In the genomic region with DNA sequence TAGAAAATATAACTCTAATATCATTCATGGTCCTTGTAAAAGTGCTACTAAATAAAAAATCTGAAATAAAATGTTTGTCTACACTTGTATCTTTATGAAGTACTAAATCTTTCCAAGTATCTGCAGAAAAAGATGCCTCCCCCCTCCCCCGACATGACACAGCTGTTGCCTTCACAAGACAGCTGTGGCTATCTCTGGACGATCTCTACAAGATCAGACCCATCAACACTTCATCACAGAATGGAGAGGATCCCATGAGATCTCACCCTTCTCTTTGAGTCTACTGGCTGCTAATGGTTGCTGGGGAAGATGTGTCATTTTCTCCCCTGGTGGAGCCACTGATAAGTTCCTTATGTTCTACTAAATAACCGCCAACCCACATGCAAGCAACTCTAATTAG, we compare ENCODE assay signal across 25 mouse cellular contexts.
A peak's percentile ranks its signal among the peaks of the same experiment; 100 is the strongest.
DNase-seq lines count a peak whose midpoint lies in the region; ATAC-seq and TF ChIP-seq lines count a peak whose summit lies in the region.
"Had no signal": no experiment of that assay in that cellular context is flagged by ENCODE, and none has a peak within 500 bp of the region (broad histone marks: within the 10 kb centered on the region; RNA-seq: fewer than 3 reads in every experiment).

No protein-coding gene starts in this region.

- no peak for TF ChIP-seq POLR2A in myocyte (IDR thresholded peaks at IDR 0.05; ENCODE audit: insufficient read length, low read depth)

- H3K27ac ChIP-seq in lung, embryonic 14.5 days (ENCODE audit: low read depth): no peak overlapping the region
- H3K27ac ChIP-seq in kidney, postnatal 0 days: no peak overlapping the region
- no peak overlapping the region for H3K27ac ChIP-seq in lung, embryonic 16.5 days (ENCODE audit: low read length)
- H3K27ac ChIP-seq in forebrain, embryonic 15.5 days (replicated peaks): no peak overlapping the region
- H3K27ac ChIP-seq: embryonic facial prominence, embryonic 10.5 days; heart, embryonic 10.5 days; intestine, embryonic 15.5 days; layer of hippocampus, adult 2 months; limb, embryonic 10.5 days; midbrain, embryonic 13.5 days; neural tube, embryonic 12.5 days; stomach, postnatal 0 days had no signal

- no peaks in the 10 kb centered on the region for H3K79me2 ChIP-seq in myocyte (ENCODE audit: control insufficient read depth, insufficient read depth)

- no peaks in the 10 kb centered on the region; the same call in 1 of the 2 replicates for H3K9me3 ChIP-seq in lung, embryonic 14.5 days (ENCODE audit: low read depth, low read length)
- no peaks in the 10 kb centered on the region for H3K9me3 ChIP-seq in kidney, postnatal 0 days (replicated peaks; ENCODE audit: low read length)
- no peaks in the 10 kb centered on the region for H3K9me3 ChIP-seq in lung, embryonic 16.5 days (ENCODE audit: control insufficient read depth, low read length)
- no peaks in the 10 kb centered on the region for H3K9me3 ChIP-seq in forebrain, embryonic 15.5 days
- H3K9me3 ChIP-seq: embryonic facial prominence, embryonic 10.5 days; heart, embryonic 10.5 days; intestine, embryonic 15.5 days; limb, embryonic 10.5 days had no signal

- ATAC-seq in lung, embryonic 14.5 days (ENCODE audit: insufficient read depth): peak; percentile 89
- no peak; the same call in 1 of the 2 replicates for ATAC-seq in kidney, postnatal 0 days (replicated peaks; ENCODE audit: low FRiP score, low read depth)
- ATAC-seq in lung, embryonic 16.5 days (ENCODE audit: low read depth): peak; percentile 89
- ATAC-seq in forebrain, embryonic 15.5 days (replicated peaks): no peak
- ATAC-seq: forebrain, embryonic 16.5 days; hindbrain, embryonic 16.5 days; intestine, embryonic 15.5 days; midbrain, embryonic 13.5 days had no signal

- H3K4me1 ChIP-seq in lung, embryonic 14.5 days (ENCODE audit: insufficient read depth): no peaks in the 10 kb centered on the region
- H3K4me1 ChIP-seq in kidney, postnatal 0 days (replicated peaks; ENCODE audit: insufficient read depth, low read length): no peaks in the 10 kb centered on the region
- H3K4me1 ChIP-seq in lung, embryonic 16.5 days (replicated peaks; ENCODE audit: control insufficient read depth, insufficient read depth, low read length): no peaks in the 10 kb centered on the region
- no peaks in the 10 kb centered on the region for H3K4me1 ChIP-seq in forebrain, embryonic 15.5 days
- H3K4me1 ChIP-seq: embryonic facial prominence, embryonic 10.5 days; heart, embryonic 10.5 days; intestine, embryonic 15.5 days; limb, embryonic 10.5 days; megakaryocyte, embryonic 14.5 days; midbrain, embryonic 13.5 days; neural tube, embryonic 12.5 days had no signal

- H3K4me3 ChIP-seq in lung, embryonic 14.5 days (ENCODE audit: low read depth, low read length): no peak overlapping the region
- H3K4me3 ChIP-seq in kidney, postnatal 0 days (replicated peaks; ENCODE audit: low read depth, low read length): no peak overlapping the region
- H3K4me3 ChIP-seq in lung, embryonic 16.5 days (ENCODE audit: low read length): no peak overlapping the region
- H3K4me3 ChIP-seq in myocyte: no peak overlapping the region
- no peak overlapping the region for H3K4me3 ChIP-seq in forebrain, embryonic 15.5 days
- H3K4me3 ChIP-seq: embryonic facial prominence, embryonic 10.5 days; heart, embryonic 10.5 days; intestine, embryonic 15.5 days; layer of hippocampus, adult 2 months; limb, embryonic 10.5 days; megakaryocyte, embryonic 14.5 days; midbrain, embryonic 13.5 days; neural tube, embryonic 12.5 days had no signal

- intact Hi-C loops in gastrocnemius, postnatal 36 days (cut with DNase I): no loop called here

- no peaks in the 10 kb centered on the region for H3K27me3 ChIP-seq in lung, embryonic 14.5 days (ENCODE audit: insufficient read depth, low read length)
- H3K27me3 ChIP-seq in kidney, postnatal 0 days (ENCODE audit: insufficient read depth, low read length): no peaks in the 10 kb centered on the region
- H3K27me3 ChIP-seq in lung, embryonic 16.5 days (ENCODE audit: control insufficient read depth, insufficient read depth, low read depth, low read length): no peaks in the 10 kb centered on the region
- no peaks in the 10 kb centered on the region for H3K27me3 ChIP-seq in myocyte (ENCODE audit: control insufficient read depth, insufficient read depth, insufficient read length)
- no peaks in the 10 kb centered on the region for H3K27me3 ChIP-seq in forebrain, embryonic 15.5 days
- H3K27me3 ChIP-seq: intestine, embryonic 15.5 days; megakaryocyte, embryonic 14.5 days; midbrain, embryonic 13.5 days; neural tube, embryonic 12.5 days had no signal

- peak; percentile 73 for DNase-seq in lung, embryonic 14.5 days
- DNase-seq in lung, adult 18-20 months: no peak
- DNase-seq in kidney, postnatal 0 days (ENCODE audit: low spot score): peak; percentile 63
- no peak for DNase-seq in cerebellum, adult 9-11 months
- no peak for DNase-seq in gastrocnemius, postnatal 36 days
- DNase-seq: adrenal gland, postnatal 25 days; cerebellum, adult 8-10 months; liver; right cerebral cortex, postnatal 14 days; thymus, adult 2 months; thymus, postnatal 4 days had no signal

- 52% methylated on average over 3 of the region's 3 CpGs for WGBS in lung, embryonic 14.5 days
- 65% methylated on average over 3 of the region's 3 CpGs for WGBS in kidney, postnatal 0 days
- WGBS in lung, embryonic 16.5 days: 53% methylated on average over 3 of the region's 3 CpGs
- 91% methylated on average over 3 of the region's 3 CpGs for WGBS in forebrain, embryonic 15.5 days

- H3K9ac ChIP-seq in lung, embryonic 14.5 days: no peak overlapping the region
- no peak overlapping the region for H3K9ac ChIP-seq in kidney, postnatal 0 days (ENCODE audit: low read depth, low read length)
- H3K9ac ChIP-seq in lung, embryonic 16.5 days (ENCODE audit: low read length): no peak overlapping the region
- no peak overlapping the region for H3K9ac ChIP-seq in forebrain, embryonic 15.5 days (replicated peaks)
- H3K9ac ChIP-seq: intestine, embryonic 15.5 days; midbrain, embryonic 13.5 days; neural tube, embryonic 12.5 days had no signal

- H3K36me3 ChIP-seq in lung, embryonic 14.5 days (ENCODE audit: insufficient read depth): no peaks in the 10 kb centered on the region
- H3K36me3 ChIP-seq in kidney, postnatal 0 days (ENCODE audit: insufficient read depth, low read length): no peaks in the 10 kb centered on the region
- no peaks in the 10 kb centered on the region for H3K36me3 ChIP-seq in lung, embryonic 16.5 days (ENCODE audit: control insufficient read depth, insufficient read depth, low read length)
- H3K36me3 ChIP-seq in myocyte (ENCODE audit: control insufficient read depth, insufficient read depth): no peaks in the 10 kb centered on the region
- H3K36me3 ChIP-seq in forebrain, embryonic 15.5 days: no peaks in the 10 kb centered on the region
- H3K36me3 ChIP-seq: embryonic facial prominence, embryonic 10.5 days; heart, embryonic 10.5 days; intestine, embryonic 15.5 days; limb, embryonic 10.5 days; midbrain, embryonic 13.5 days; neural tube, embryonic 12.5 days had no signal

- H3K4me2 ChIP-seq in lung, embryonic 14.5 days: no peak overlapping the region
- H3K4me2 ChIP-seq in kidney, postnatal 0 days (ENCODE audit: low read length): no peak overlapping the region
- no peak overlapping the region for H3K4me2 ChIP-seq in lung, embryonic 16.5 days (ENCODE audit: low read depth, low read length)
- no peak overlapping the region for H3K4me2 ChIP-seq in myocyte (ENCODE audit: low read depth)
- no peak overlapping the region for H3K4me2 ChIP-seq in forebrain, embryonic 15.5 days (replicated peaks)
- H3K4me2 ChIP-seq: intestine, embryonic 15.5 days; midbrain, embryonic 13.5 days; neural tube, embryonic 12.5 days had no signal

- no peak overlapping the region for H3ac ChIP-seq in myocyte (ENCODE audit: control insufficient read depth, insufficient read length)

- no peak for TF ChIP-seq CTCF in lung, embryonic 14.5 days (IDR thresholded peaks at IDR 0.05; ENCODE audit: low read depth)
- no peak for TF ChIP-seq CTCF in kidney, postnatal 0 days (IDR thresholded peaks at IDR 0.05; ENCODE audit: low read depth)

TF ChIP-seq in myocyte, 11 proteins besides CTCF, POLR2A, EP300 and RAD21:
- no peak for TF ChIP-seq REST (IDR thresholded peaks at IDR 0.05; ENCODE audit: insufficient read depth, insufficient read length)
- peak in 2 of 3 experiments; percentile 21 to 37 for TF ChIP-seq MYOD1 (IDR thresholded peaks at IDR 0.05; ENCODE audit: control insufficient read depth in 1 of 3, insufficient read length in 2 of 3, low read depth in 2 of 3)
- no peak for TF ChIP-seq CEBPB (IDR thresholded peaks at IDR 0.05; ENCODE audit: insufficient read depth, poor library complexity, severe bottlenecking)
- TF ChIP-seq MAX (IDR thresholded peaks at IDR 0.05; ENCODE audit: low read depth): no peak

Comparison
In these comparisons a context has a peak if more than half of its experiments do, and no peak if none do; other contexts are left out.
1. DNase-seq: peak in lung, embryonic 14.5 days (single experiment) and kidney, postnatal 0 days (single experiment); none in lung, adult 18-20 months (0 of 2), cerebellum, adult 9-11 months (single experiment) and gastrocnemius, postnatal 36 days (0 of 2).
2. ATAC-seq: peak in lung, embryonic 14.5 days (single experiment) and lung, embryonic 16.5 days (single experiment); none in kidney, postnatal 0 days (single experiment) and forebrain, embryonic 15.5 days (single experiment).